Mouse (Mus musculus) olfactory bulb, adult 2 months (tissue): ENCODE measurements around the gene Ifna16. TPM values are rescaled to one million over a fixed set of nuclear protein-coding genes. Genes with fewer than 3 reads are reported as not detected.

Experiments used
- H3K27ac ChIP-seq: fragments of 200-500 bp; 2 replicates; pipeline ENCODE4 v1.5.1; 2012; ENCODE audit warnings: low read depth, low read length; ENCODE audit not compliant: insufficient read depth
- H3K4me1 ChIP-seq: fragments of 200-500 bp; 2 replicates; pipeline ENCODE4 v1.6.1; 2012; ENCODE audit warnings: low read length; ENCODE audit not compliant: control insufficient read depth, insufficient read depth
- H3K4me3 ChIP-seq: fragments of 200-500 bp; 2 replicates; pipeline ENCODE4 v1.5.1; 2012; ENCODE audit warnings: mild to moderate bottlenecking, low read depth, low read length, moderate library complexity; ENCODE audit not compliant: insufficient read depth
- CTCF ChIP-seq: fragments of 200-500 bp; IDR thresholded peaks from 2 replicates; pipeline ENCODE4 v1.5.1; 2012; ENCODE audit warnings: low read depth, mild to moderate bottlenecking, low read length, moderate library complexity; ENCODE audit not compliant: insufficient read depth
- POLR2A ChIP-seq: fragments of 200-500 bp; IDR thresholded peaks from 2 replicates; pipeline ENCODE4 v1.6.1; 2012; ENCODE audit warnings: mild to moderate bottlenecking, low read depth, low read length, moderate library complexity; ENCODE audit not compliant: insufficient read depth
- WGBS: fragments of 180-500 bp; shearing (Covaris S2); methylation state at CpG from one replicate; pipeline ENCODE4 v1.1.7; 2018; 5-methylcytosine and 5-hydroxymethylcytosine counted together
- polyA plus RNA-seq: library from polyadenylated mRNA; stranded (reverse); fragments of >200 nt; gene quantifications from 2 replicates; pipeline ENCODE4 v1.2.4, GENCODE M21; 2012; ENCODE audit warnings: low replicate concordance; ENCODE audit not compliant: missing spikeins, insufficient read depth, insufficient read length

Gene Ifna16
- polyA plus RNA-seq: not detected in 2 replicates

DNA sequence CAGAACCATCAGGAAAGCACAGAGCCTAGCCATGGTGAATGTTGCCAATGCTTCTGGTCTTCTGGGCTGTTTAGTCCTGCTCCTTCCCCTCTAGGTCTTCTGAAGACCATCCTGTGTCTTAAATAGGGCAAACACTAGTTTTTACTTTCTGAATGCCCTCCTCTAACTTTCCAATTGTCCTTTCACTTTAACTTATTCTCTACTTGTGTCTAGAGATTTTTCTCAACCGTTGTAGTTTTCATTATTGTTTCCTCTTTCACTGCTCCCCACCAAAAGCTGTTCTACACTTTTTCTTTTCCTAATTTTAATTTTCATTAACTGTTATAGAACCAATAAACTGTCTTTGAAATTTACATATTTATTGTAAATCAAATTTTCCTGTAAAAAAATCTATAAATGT is at the start of gene Ifna16:
Gene Ifna16, minus strand, starts transcription at position 101 of the 400 bp plus-strand sequence.
- no peak within 1 kb of the TSS for H3K27ac ChIP-seq

DNA sequence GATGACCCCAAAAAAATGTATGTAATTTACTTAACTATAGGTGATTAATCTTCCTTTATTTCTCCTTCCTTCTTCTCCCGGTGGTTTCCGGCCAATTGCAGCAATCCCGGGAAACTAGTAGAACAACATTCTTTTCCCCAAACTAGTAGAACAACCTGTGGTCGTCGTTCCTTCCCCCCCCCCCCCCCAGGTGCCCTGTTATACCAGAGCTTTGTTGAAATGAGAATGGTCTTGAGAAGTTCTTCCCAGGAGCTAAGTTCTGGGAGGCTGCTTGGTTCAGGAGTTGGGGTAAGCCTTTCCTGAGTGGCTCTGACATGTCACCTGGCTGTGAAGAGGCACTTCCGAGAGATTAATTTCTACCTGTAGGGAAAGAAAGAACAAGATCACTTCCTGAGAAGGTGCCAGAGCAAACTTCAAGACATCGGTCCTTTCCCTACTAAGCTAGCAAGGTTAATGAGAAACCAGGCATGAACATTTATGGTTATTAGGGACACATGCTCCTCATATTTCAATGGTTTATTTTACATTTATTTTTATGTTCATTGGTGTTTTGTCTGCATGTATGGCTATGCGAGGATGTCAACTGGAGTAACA is 46.9 kb upstream of the Ifna16 start:
- no peaks in the 10 kb centered on the region; the same call in 1 of the 2 replicates for H3K4me1 ChIP-seq
- TF ChIP-seq CTCF (no peak), POLR2A (no peak)
- 68% methylated on average over 8 of the region's 8 CpGs for WGBS
- no peak overlapping the region for H3K27ac ChIP-seq
- H3K4me3 ChIP-seq: no peak overlapping the region

More for the DNA sequence above, at the start of gene Ifna16:
- WGBS: 76% methylated on average over 1 of the region's 1 CpGs
- H3K4me1 ChIP-seq: no peaks in the 10 kb centered on the region
- TF ChIP-seq POLR2A: no peak
- no peak within 1 kb of the TSS for H3K4me3 ChIP-seq

GRCm38 (mm10) chr4:88721791-88722721 is 45.3 kb upstream of the Ifna16 start, which contains the start of the genes Gm26566 and Klhl9:
TSS of gene Gm26566 (plus strand) at chr4:88721805.
TSS of gene Klhl9 (minus strand) at chr4:88722465.
- peak within 1 kb of the TSS; percentile 99 for H3K27ac ChIP-seq
- H3K4me1 ChIP-seq: peaks cover 2% of the 10 kb centered on the region
- peak; percentile 93 for TF ChIP-seq POLR2A
- no peak for TF ChIP-seq CTCF
- WGBS: under 1% methylated on average over 82 of the region's 82 CpGs
- peak within 1 kb of the TSS; percentile 96 for H3K4me3 ChIP-seq

DNA sequence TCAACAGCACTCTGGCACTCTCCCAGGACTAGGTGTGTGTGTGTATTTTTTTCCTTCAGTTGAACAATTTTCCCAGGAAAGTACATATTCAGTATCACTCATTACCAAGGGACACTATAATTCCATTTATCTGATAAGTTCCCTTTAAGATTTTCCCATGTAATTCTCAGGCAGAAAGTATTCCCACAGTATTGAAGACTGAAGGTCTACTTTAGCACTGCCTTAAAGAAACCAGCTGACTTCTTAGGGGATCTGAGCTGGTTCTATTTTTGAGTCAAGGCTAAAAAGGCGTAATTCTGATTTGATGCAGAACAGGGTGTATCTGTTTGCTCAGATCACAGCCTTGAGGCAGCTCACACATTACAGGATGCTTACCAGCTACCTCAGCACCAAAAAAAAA is 42.0 kb upstream of the Ifna16 start:
- Histone ChIP-seq H3K4me1 (peaks cover 2% of the 10 kb centered on the region), H3K27ac (no peak overlapping the region), H3K4me3 (no peak overlapping the region)
- 3% methylated on average over 1 of the region's 1 CpGs for WGBS
- TF ChIP-seq CTCF (no peak), POLR2A (no peak)

GRCm38 (mm10) chr4:88715059-88715458 is 38.3 kb upstream of the Ifna16 start:
- no peak overlapping the region for H3K4me3 ChIP-seq
- H3K4me1 ChIP-seq: peaks cover 2% of the 10 kb centered on the region; the same call in 1 of the 2 replicates
- TF ChIP-seq CTCF: no peak
- H3K27ac ChIP-seq: no peak overlapping the region

GRCm38 (mm10) chr4:88714281-88714680 is 37.6 kb upstream of the Ifna16 start:
- TF ChIP-seq CTCF (no peak), POLR2A (no peak)
- Histone ChIP-seq H3K4me3 (no peak overlapping the region), H3K27ac (no peak overlapping the region), H3K4me1 (peaks cover 2% of the 10 kb centered on the region; the same call in 1 of the 2 replicates)
- WGBS: 65% methylated on average over 1 of the region's 1 CpGs

DNA sequence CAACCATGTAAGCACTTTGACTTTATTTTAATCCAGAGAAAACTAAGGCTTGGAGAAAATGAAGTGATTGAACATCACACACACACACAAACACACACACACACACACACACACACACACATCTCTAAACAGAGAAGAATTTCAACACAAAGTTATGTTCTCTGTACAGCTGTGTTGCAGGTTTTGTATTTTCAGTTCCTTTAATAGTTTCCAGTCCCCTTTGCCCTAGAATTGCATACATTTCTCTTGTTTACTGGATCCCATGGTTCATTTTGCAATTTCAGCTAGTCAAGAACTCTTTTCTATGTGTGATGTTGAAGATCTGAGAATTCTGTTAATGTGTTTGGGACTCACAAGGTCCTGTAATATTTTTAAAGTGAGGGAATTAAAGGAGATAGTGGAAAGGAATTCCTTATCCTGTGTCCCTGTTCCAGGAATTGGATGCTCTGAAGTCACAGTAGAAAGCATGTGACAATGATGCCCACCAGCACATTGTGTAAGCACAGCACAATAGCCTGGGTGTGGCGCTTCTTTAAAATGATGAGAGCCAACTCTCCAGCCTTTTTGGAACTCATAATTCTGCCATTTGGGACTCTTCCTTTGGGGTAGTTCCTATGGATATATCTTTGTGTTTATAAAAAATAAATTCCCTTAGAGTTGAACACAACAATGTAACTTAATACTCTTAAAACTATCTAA is 30.6 kb upstream of the Ifna16 start:
- Histone ChIP-seq H3K27ac (no peak overlapping the region), H3K4me1 (no peaks in the 10 kb centered on the region), H3K4me3 (no peak overlapping the region)
- TF ChIP-seq CTCF: no peak
- TF ChIP-seq POLR2A: no peak
- WGBS: 94% methylated on average over 1 of the region's 1 CpGs

DNA sequence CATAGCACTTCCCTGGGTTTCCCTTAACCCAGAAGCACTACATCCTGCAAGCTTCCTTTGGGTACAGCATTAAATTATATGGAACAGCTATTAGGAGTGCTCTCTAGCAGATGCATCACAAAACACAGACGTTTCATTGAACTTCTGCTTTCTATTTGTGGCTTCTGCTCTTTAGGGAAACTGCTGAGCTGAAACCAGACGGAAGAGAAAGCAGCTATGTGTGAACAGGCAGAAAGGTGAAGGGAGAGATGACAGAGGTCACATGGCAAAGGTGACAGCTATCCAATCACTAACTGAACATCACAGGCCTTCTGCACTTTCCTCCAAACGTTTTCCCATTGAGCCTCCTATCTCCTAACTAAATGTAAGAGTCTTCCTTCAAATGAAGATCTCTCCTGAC is 29.2 kb upstream of the Ifna16 start:
- TF ChIP-seq POLR2A (no peak), CTCF (no peak)
- H3K4me3 ChIP-seq: no peak overlapping the region
- 27% methylated on average over 3 of the region's 3 CpGs for WGBS
- H3K4me1 ChIP-seq: no peaks in the 10 kb centered on the region
- H3K27ac ChIP-seq: no peak overlapping the region

GRCm38 (mm10) chr4:88699301-88699700 is 22.6 kb upstream of the Ifna16 start:
- Histone ChIP-seq H3K27ac (no peak overlapping the region), H3K4me1 (no peaks in the 10 kb centered on the region), H3K4me3 (no peak overlapping the region)
- TF ChIP-seq CTCF (no peak), POLR2A (no peak)
- 87% methylated on average over 1 of the region's 1 CpGs for WGBS

DNA sequence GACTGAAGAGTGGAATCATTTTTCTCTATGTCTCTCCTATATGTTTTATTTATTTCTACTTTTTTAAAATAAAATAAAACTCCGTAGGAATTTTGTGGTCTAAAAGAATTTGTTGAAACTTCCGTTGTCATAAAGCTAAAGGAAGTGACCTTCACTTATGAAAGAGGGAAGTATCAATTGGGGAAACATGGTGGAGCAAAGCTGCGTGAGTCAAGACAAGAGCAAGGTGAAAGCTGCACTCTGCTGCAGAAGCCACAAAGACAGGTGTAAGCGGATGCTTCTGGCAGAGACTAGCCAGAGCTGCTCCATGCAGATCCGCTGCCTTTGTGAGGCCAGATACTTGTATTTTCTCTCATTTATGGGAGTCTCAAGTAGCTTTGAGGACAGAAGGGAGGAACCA is 22.1 kb upstream of the Ifna16 start:
- TF ChIP-seq POLR2A (no peak), CTCF (no peak)
- H3K27ac ChIP-seq: no peak overlapping the region
- WGBS: 90% methylated on average over 5 of the region's 5 CpGs
- no peak overlapping the region for H3K4me3 ChIP-seq
- no peaks in the 10 kb centered on the region for H3K4me1 ChIP-seq
